Mouse (Mus musculus) cortical plate, adult 2 months (tissue): ENCODE data around the gene S100z.

Experiments
- CTCF ChIP-seq: fragments of 200-500 bp; IDR thresholded peaks from 2 replicates; pipeline ENCODE4 v1.5.1; 2011; ENCODE audit warnings: mild to moderate bottlenecking, control low read depth, low read length; ENCODE audit not compliant: insufficient read depth; ENCODE audit errors: extremely low read depth
- POLR2A ChIP-seq: fragments of 200-500 bp; IDR thresholded peaks from 2 replicates; pipeline ENCODE4 v1.6.1; 2011; ENCODE audit warnings: mild to moderate bottlenecking, low read length, control low read depth; ENCODE audit not compliant: insufficient read depth; ENCODE audit errors: extremely low read depth

- TF ChIP-seq POLR2A (no peak), CTCF (no peak)
These were observed 46.4 kb upstream of the S100z start, which contains the start of gene F2rl1 for GRCm38 (mm10) chr13:95524674-95525491.
